Mouse (Mus musculus): ENCODE measurements around the gene Ttll5. TPM values are rescaled to one million over a fixed set of nuclear protein-coding genes. Genes with fewer than 3 reads are reported as not detected.

Ttll5 gene
- total and polyA plus RNA-seq, 3 experiments = 17.9 to 59.1 (median 40.6) TPM

- DNase-seq (ENCODE audit: low spot score) (no peak), ATAC-seq (ENCODE audit: extremely low read depth, insufficient number of reproducible peaks, low FRiP score, poor library complexity, severe bottlenecking) (no peak)
- no peaks in the 10 kb centered on the region for H3K4me1 ChIP-seq (ENCODE audit: insufficient read depth, low read depth, low read length)
- H3K27me3 ChIP-seq (ENCODE audit: insufficient read depth, low read length) = no peaks in the 10 kb centered on the region
- peaks cover 65% of the 10 kb centered on the region for H3K36me3 ChIP-seq (replicated peaks)
- TF ChIP-seq GATA1 (IDR thresholded peaks at IDR 0.05; ENCODE audit: borderline replicate concordance, low read length) = no peak
- no peak for TF ChIP-seq POLR2AphosphoS5 (IDR thresholded peaks at IDR 0.05; ENCODE audit: insufficient replicate concordance, low read depth, low read length)
- TF ChIP-seq CTCF (IDR thresholded peaks at IDR 0.05; ENCODE audit: low read depth, low read length) = no peak
- no peak for TF ChIP-seq GATA2 (IDR thresholded peaks at IDR 0.05; ENCODE audit: borderline replicate concordance, low read depth, low read length)
- TF ChIP-seq TAL1 (conservative IDR thresholded peaks at IDR 0.05; ENCODE audit: low read depth, low read length) = no peak
- H3K4me3 ChIP-seq (ENCODE audit: low read depth, low read length) = no peak overlapping the region
- H3K9me3 ChIP-seq (replicated peaks) = no peaks in the 10 kb centered on the region
Measured at GRCm38 (mm10) chr12:85811676-85812075, 12.8 kb upstream of the Ttll5 start.

GRCm38 (mm10) chr12:85813599-85813998 lies 10.9 kb upstream of the Ttll5 start:
- Histone ChIP-seq H3K27me3 (ENCODE audit: insufficient read depth, low read length) (no peaks in the 10 kb centered on the region), H3K36me3 (replicated peaks) (peaks cover 84% of the 10 kb centered on the region), H3K4me3 (ENCODE audit: low read depth, low read length) (no peak overlapping the region), H3K4me1 (ENCODE audit: insufficient read depth, low read depth, low read length) (peaks cover 4% of the 10 kb centered on the region; the same call in 1 of the 2 replicates), H3K9me3 (replicated peaks) (no peaks in the 10 kb centered on the region)
- DNase-seq (ENCODE audit: low spot score) = no peak
- TF ChIP-seq TAL1 (conservative IDR thresholded peaks at IDR 0.05; ENCODE audit: low read depth, low read length) = no peak
- TF ChIP-seq GATA1 (IDR thresholded peaks at IDR 0.05; ENCODE audit: borderline replicate concordance, low read length) = no peak
- ATAC-seq (ENCODE audit: extremely low read depth, insufficient number of reproducible peaks, low FRiP score, poor library complexity, severe bottlenecking) = no peak

GRCm38 (mm10) chr12:85822051-85822450 lies 2.4 kb upstream of the Ttll5 start:
- DNase-seq (ENCODE audit: low spot score) (no peak), ATAC-seq (ENCODE audit: extremely low read depth, insufficient number of reproducible peaks, low FRiP score, poor library complexity, severe bottlenecking) (no peak)
- peaks cover 66% of the 10 kb centered on the region for H3K36me3 ChIP-seq (replicated peaks)
- TF ChIP-seq TAL1 (conservative IDR thresholded peaks at IDR 0.05; ENCODE audit: low read depth, low read length) = no peak
- TF ChIP-seq GATA2 (IDR thresholded peaks at IDR 0.05; ENCODE audit: borderline replicate concordance, low read depth, low read length) = no peak
- no peak for TF ChIP-seq POLR2AphosphoS5 (IDR thresholded peaks at IDR 0.05; ENCODE audit: insufficient replicate concordance, low read depth, low read length)
- no peak for TF ChIP-seq GATA1 (IDR thresholded peaks at IDR 0.05; ENCODE audit: borderline replicate concordance, low read length)
- TF ChIP-seq CTCF (IDR thresholded peaks at IDR 0.05; ENCODE audit: low read depth, low read length) = no peak
- H3K4me3 ChIP-seq (ENCODE audit: low read depth, low read length) = no peak overlapping the region
- peaks cover 45% of the 10 kb centered on the region for H3K4me1 ChIP-seq (ENCODE audit: insufficient read depth, low read depth, low read length)
- H3K9me3 ChIP-seq (replicated peaks) = no peaks in the 10 kb centered on the region
- no peaks in the 10 kb centered on the region for H3K27me3 ChIP-seq (ENCODE audit: insufficient read depth, low read length)

GRCm38 (mm10) chr12:85825361-85825760 lies 902 bp downstream of the Ttll5 start:
- no peak for DNase-seq (ENCODE audit: low spot score)
- H3K4me3 ChIP-seq (ENCODE audit: low read depth, low read length) = peak overlapping the region; percentile 83
- no peak for ATAC-seq (ENCODE audit: extremely low read depth, insufficient number of reproducible peaks, low FRiP score, poor library complexity, severe bottlenecking)
- TF ChIP-seq POLR2AphosphoS5 (IDR thresholded peaks at IDR 0.05; ENCODE audit: insufficient replicate concordance, low read depth, low read length) (no peak), TAL1 (conservative IDR thresholded peaks at IDR 0.05; ENCODE audit: low read depth, low read length) (no peak), GATA2 (IDR thresholded peaks at IDR 0.05; ENCODE audit: borderline replicate concordance, low read depth, low read length) (no peak), GATA1 (IDR thresholded peaks at IDR 0.05; ENCODE audit: borderline replicate concordance, low read length) (no peak), CTCF (IDR thresholded peaks at IDR 0.05; ENCODE audit: low read depth, low read length) (no peak)
- H3K27me3 ChIP-seq (ENCODE audit: insufficient read depth, low read length) = no peaks in the 10 kb centered on the region
- peaks cover 36% of the 10 kb centered on the region for H3K4me1 ChIP-seq (ENCODE audit: insufficient read depth, low read depth, low read length)
- no peaks in the 10 kb centered on the region for H3K9me3 ChIP-seq (replicated peaks)
- peaks cover 60% of the 10 kb centered on the region for H3K36me3 ChIP-seq (replicated peaks)

- ATAC-seq (ENCODE audit: extremely low read depth, insufficient number of reproducible peaks, low FRiP score, poor library complexity, severe bottlenecking) (no peak), DNase-seq (ENCODE audit: low spot score) (no peak)
- TF ChIP-seq CTCF (IDR thresholded peaks at IDR 0.05; ENCODE audit: low read depth, low read length) (no peak), TAL1 (conservative IDR thresholded peaks at IDR 0.05; ENCODE audit: low read depth, low read length) (no peak), GATA2 (IDR thresholded peaks at IDR 0.05; ENCODE audit: borderline replicate concordance, low read depth, low read length) (no peak), GATA1 (IDR thresholded peaks at IDR 0.05; ENCODE audit: borderline replicate concordance, low read length) (no peak), POLR2AphosphoS5 (IDR thresholded peaks at IDR 0.05; ENCODE audit: insufficient replicate concordance, low read depth, low read length) (no peak)
- H3K36me3 ChIP-seq (replicated peaks) = peaks cover 59% of the 10 kb centered on the region
- peak overlapping the region; percentile 83; the same call in 1 of the 2 replicates for H3K4me3 ChIP-seq (ENCODE audit: low read depth, low read length)
- H3K4me1 ChIP-seq (ENCODE audit: insufficient read depth, low read depth, low read length) = peaks cover 36% of the 10 kb centered on the region
- H3K27me3 ChIP-seq (ENCODE audit: insufficient read depth, low read length) = no peaks in the 10 kb centered on the region
- H3K9me3 ChIP-seq (replicated peaks) = no peaks in the 10 kb centered on the region
Measured at GRCm38 (mm10) chr12:85825822-85826221, 1.4 kb downstream of the Ttll5 start.

- H3K4me3 ChIP-seq (ENCODE audit: low read depth, low read length) = no peak overlapping the region
- TF ChIP-seq CTCF (IDR thresholded peaks at IDR 0.05; ENCODE audit: low read depth, low read length) (no peak), POLR2AphosphoS5 (IDR thresholded peaks at IDR 0.05; ENCODE audit: insufficient replicate concordance, low read depth, low read length) (no peak), GATA1 (IDR thresholded peaks at IDR 0.05; ENCODE audit: borderline replicate concordance, low read length) (no peak), GATA2 (IDR thresholded peaks at IDR 0.05; ENCODE audit: borderline replicate concordance, low read depth, low read length) (no peak), TAL1 (conservative IDR thresholded peaks at IDR 0.05; ENCODE audit: low read depth, low read length) (no peak)
- ATAC-seq (ENCODE audit: extremely low read depth, insufficient number of reproducible peaks, low FRiP score, poor library complexity, severe bottlenecking) (no peak), DNase-seq (ENCODE audit: low spot score) (no peak)
- H3K4me1 ChIP-seq (ENCODE audit: insufficient read depth, low read depth, low read length) = peaks cover 9% of the 10 kb centered on the region
- H3K27me3 ChIP-seq (ENCODE audit: insufficient read depth, low read length) = no peaks in the 10 kb centered on the region
- H3K36me3 ChIP-seq (replicated peaks) = peaks cover 66% of the 10 kb centered on the region
- H3K9me3 ChIP-seq (replicated peaks) = no peaks in the 10 kb centered on the region
Measured at GRCm38 (mm10) chr12:85828856-85829255, 4.4 kb downstream of the Ttll5 start.
